Mouse (Mus musculus): Measurements from ENCODE around the gene Prr22.

Gene Prr22

DNA sequence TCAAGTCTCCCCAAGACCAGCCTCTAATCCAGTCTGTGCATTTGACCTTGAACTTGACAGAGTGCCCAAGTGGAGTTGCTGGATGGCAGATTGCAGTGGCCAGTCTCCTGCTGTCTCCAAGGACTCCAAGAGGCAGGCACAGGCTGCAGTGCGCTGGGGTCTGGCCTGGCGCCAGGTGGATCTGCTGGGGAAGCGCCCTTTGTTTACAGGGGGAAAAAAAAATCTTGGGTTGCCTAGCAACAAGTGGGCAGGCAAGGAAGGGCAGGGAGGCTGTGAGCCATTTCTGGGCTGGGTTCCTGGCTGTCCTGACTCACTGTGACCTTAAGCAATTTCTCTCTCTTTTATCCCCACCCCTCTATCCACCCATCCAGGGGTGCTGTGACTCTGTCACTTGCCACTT is 40.2 kb downstream of the Prr22 start:
- DNase-seq: peak; percentile 95

DNA sequence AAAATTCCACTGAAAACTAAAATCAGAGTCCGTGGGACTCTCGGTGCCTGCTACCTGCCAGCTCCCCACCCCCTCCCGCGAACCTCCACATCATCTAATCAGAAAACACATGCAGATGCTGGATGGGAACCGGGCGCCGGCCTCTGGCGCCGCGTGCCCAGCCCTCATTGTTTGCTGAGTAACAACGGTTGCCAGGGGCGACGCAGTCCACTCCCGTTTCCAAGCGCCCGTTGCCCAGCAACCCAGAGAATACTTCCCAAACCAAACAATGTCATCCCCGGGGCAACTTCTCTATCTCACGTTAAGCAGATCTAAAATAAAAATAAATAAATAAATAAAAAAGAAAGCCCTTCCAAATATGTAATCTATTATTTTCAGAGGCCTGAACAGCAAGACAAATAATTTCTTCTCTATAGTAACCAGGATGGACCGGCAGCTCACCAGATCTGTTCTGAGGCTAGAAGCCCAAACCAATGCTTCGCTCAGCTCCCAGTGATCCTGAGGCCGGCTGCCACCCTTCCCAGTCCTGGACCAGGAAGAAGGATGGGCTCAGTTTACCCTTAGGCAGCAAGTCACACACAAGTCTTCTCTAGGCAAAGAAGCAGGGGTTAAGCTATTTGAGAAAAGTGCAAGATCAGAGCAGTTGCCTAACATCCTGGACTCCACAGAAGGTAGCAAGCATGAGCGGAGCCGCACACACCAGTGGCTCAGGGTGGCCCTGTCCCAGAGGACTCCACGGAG is 44.4 kb downstream of the Prr22 start:
- peak; percentile 96 for DNase-seq

DNA sequence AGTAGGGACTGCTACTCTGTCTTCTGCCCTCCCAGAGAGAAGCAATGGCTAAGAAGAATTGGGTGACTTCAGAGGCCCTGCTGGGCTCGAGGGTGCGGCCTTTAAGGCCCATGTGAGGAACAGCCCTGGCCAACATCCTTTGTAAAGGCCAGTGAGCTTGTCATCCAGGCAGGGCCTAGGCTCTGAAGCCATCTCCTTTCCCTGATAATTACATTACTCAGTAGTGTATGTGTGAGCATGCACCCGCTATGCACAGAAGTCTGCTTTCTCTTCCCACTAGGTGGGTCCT is 45.0 kb downstream of the Prr22 start:
- no peak for DNase-seq

DNA sequence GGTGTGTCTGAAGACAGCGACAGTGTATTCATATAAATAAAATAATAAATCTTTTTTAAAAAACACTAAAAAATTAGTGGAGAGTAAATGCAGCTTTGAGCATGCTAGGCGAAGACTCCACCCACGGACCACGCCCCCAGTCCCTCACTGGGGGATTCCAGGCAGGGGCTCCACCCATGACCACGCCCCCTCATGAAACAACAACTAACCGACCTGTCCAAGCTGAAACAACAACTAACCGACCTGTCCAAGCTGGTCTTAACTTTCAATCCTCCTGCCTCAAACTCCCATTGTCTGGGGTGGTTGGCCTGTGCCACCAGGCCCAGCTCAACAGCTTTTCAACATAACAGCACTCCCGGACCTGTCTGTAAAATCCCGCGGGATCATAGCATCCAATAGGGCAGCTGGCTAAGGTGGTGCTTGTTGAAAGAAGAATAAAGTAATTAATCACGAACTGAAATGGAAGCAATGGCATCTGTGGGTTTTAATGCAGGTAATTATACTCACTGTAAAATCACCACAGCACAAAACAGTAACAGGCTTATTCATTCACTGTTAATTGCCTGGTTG is 48.1 kb downstream of the Prr22 start:
- peak; percentile 48 for DNase-seq

DNA sequence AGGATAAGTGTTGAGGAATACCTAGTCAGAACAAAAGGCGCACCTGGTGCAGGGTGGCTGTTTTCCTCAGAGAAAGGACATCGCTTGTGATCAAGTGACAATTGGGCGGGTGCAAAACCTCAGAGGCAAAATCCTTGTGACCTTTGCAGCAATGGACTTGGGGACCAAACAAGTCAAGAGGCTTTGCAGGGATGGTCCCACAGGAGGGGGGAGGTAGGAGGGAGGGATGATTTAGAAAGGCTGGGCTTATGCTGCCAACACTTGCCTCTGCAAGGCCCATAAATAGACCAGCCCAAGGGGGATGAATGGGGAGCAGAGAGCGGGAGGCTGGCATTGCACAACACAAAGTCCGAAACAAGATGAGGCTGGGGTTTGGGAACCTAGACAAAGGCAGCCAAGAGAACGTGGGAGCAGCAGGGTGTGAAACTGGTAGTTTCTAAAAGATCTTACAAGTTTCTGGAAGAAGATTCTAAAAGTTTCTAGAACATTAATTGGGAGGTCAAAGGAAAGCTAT is 49.0 kb downstream of the Prr22 start:
- DNase-seq: no peak

DNA sequence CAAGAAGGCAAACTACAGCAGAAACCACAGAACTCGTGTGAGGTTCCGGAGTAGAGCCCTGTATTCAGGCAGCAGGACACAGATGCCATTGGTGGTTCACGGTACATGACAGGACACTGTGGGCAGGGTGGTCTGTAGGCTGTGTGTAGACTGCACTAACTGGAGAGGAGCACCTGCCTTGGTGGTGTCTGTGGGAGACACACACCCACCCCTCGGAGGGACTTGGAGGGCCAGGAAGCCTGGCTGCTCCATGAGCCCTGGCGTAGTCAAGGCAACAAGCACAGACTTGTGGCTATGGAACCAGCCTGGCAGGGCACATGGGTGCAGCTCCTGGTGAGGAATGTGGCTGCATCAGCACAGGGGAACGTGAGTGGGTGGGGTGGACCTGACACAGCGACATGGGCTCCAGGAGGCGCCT is 49.7 kb downstream of the Prr22 start:
- DNase-seq: peak; percentile 59

Measured in lung, postnatal 36 days (tissue).